21 mouse cellular contexts compared by ENCODE assay signal in the genomic region with DNA sequence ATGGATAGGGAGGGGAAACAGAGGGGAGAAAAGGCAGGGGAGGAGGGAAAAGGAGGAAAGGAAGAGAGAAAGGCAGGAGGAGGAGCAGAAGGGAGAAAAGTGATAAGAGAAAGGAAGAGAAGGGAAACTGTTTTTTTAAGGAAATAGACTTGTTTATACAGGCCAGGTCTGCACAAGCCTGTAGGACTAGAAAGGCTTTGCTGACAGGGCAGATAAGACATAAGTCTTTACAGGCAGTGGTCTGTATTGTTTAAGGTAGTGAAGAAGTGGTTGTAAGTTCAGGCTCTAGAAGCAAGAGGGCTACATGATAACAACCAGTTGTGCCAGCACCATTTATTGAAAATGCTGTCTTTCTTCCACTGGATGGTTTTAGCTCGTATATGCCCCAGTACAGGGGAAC.
DNase-seq lines count a peak whose midpoint lies in the region; ATAC-seq and TF ChIP-seq lines count a peak whose summit lies in the region.
"Had no signal": no experiment of that assay in that cellular context is flagged by ENCODE, and none has a peak within 500 bp of the region (broad histone marks: within the 10 kb centered on the region; RNA-seq: fewer than 3 reads in every experiment).

No protein-coding gene starts in this region.

- no peak overlapping the region for H3K9ac ChIP-seq in heart, embryonic 11.5 days (ENCODE audit: low read depth, low read length)
- H3K9ac ChIP-seq in heart, embryonic 14.5 days (ENCODE audit: low read length): no peak overlapping the region
- H3K9ac ChIP-seq in lung, embryonic 15.5 days: no peak overlapping the region
- H3K9ac ChIP-seq: embryonic facial prominence, embryonic 12.5 days; forebrain, embryonic 13.5 days; forebrain, embryonic 15.5 days had no signal

- no peak for TF ChIP-seq POLR2A in thymus, adult 2 months (IDR thresholded peaks at IDR 0.05; ENCODE audit: control insufficient read depth, extremely low read depth, insufficient read depth, low read length, poor library complexity)

- no peak overlapping the region for H3K4me3 ChIP-seq in heart, embryonic 11.5 days (ENCODE audit: low read depth, low read length)
- H3K4me3 ChIP-seq in heart, embryonic 14.5 days (ENCODE audit: control insufficient read depth in 1 of 2, insufficient read depth in 1 of 2, low read depth in 1 of 2, low read length in 2 of 2): no peak overlapping the region
- H3K4me3 ChIP-seq in lung, embryonic 15.5 days: no peak overlapping the region
- no peak overlapping the region for H3K4me3 ChIP-seq in thymus, adult 2 months (ENCODE audit: control insufficient read depth, insufficient read depth, low read length)
- H3K4me3 ChIP-seq: embryonic facial prominence, embryonic 10.5 days; embryonic facial prominence, embryonic 12.5 days; forebrain, embryonic 13.5 days; forebrain, embryonic 15.5 days had no signal

- no peaks in the 10 kb centered on the region for H3K9me3 ChIP-seq in heart, embryonic 11.5 days (replicated peaks; ENCODE audit: control insufficient read depth, low read length)
- H3K9me3 ChIP-seq in heart, embryonic 14.5 days (ENCODE audit: control insufficient read depth, low read length): no peaks in the 10 kb centered on the region
- H3K9me3 ChIP-seq in lung, embryonic 15.5 days: no peaks in the 10 kb centered on the region
- H3K9me3 ChIP-seq: embryonic facial prominence, embryonic 10.5 days; embryonic facial prominence, embryonic 12.5 days; forebrain, embryonic 13.5 days; forebrain, embryonic 15.5 days had no signal

- H3K36me3 ChIP-seq in heart, embryonic 11.5 days (ENCODE audit: control insufficient read depth, insufficient read depth, low read length): no peaks in the 10 kb centered on the region
- no peaks in the 10 kb centered on the region for H3K36me3 ChIP-seq in heart, embryonic 14.5 days (ENCODE audit: control insufficient read depth, insufficient read depth, low read length)
- no peaks in the 10 kb centered on the region for H3K36me3 ChIP-seq in lung, embryonic 15.5 days
- no peaks in the 10 kb centered on the region for H3K36me3 ChIP-seq in thymus, adult 2 months (ENCODE audit: control insufficient read depth, insufficient read depth, low read length)
- H3K36me3 ChIP-seq: embryonic facial prominence, embryonic 10.5 days; embryonic facial prominence, embryonic 12.5 days; forebrain, embryonic 15.5 days had no signal

- intact Hi-C loops in heart, postnatal 25 days (cut with DNase I): no loop called here
- intact Hi-C loops in heart, postnatal 10 days (cut with DNase I): no loop called here

- ATAC-seq in heart, embryonic 11.5 days (replicated peaks; ENCODE audit: insufficient number of reproducible peaks, low FRiP score, low TSS enrichment): peak; percentile 73
- ATAC-seq in heart, embryonic 14.5 days (ENCODE audit: insufficient number of reproducible peaks, insufficient read depth, low FRiP score, low read depth): peak; percentile 69; the same call in 1 of the 2 replicates
- ATAC-seq in lung, embryonic 15.5 days (ENCODE audit: borderline replicate concordance, extremely low read depth, low FRiP score, low TSS enrichment): no peak
- ATAC-seq: activated CD4-positive, CD25-positive, alpha-beta regulatory T cell, adult 4 months; forebrain, embryonic 13.5 days; forebrain, embryonic 15.5 days; Patski had no signal

- no peaks in the 10 kb centered on the region for H3K4me1 ChIP-seq in heart, embryonic 11.5 days (ENCODE audit: control insufficient read depth, insufficient read depth, low read length)
- no peaks in the 10 kb centered on the region; a peak in 1 of 4 replicates for H3K4me1 ChIP-seq in heart, embryonic 14.5 days (ENCODE audit: control insufficient read depth in 2 of 2, insufficient read depth in 2 of 2, low read length in 2 of 2)
- peaks cover 7% of the 10 kb centered on the region; the same call in 1 of the 2 replicates for H3K4me1 ChIP-seq in lung, embryonic 15.5 days
- no peaks in the 10 kb centered on the region; the same call in 1 of the 2 replicates for H3K4me1 ChIP-seq in thymus, adult 2 months (replicated peaks; ENCODE audit: control insufficient read depth, insufficient read depth, low read length)
- H3K4me1 ChIP-seq: embryonic facial prominence, embryonic 10.5 days; embryonic facial prominence, embryonic 12.5 days; forebrain, embryonic 13.5 days; forebrain, embryonic 15.5 days had no signal

- 0 out of 2 replicates have a peak overlapping the region, but pooled peaks have one; percentile 10 for H3K27ac ChIP-seq in heart, embryonic 11.5 days (ENCODE audit: low read depth, low read length)
- no peak overlapping the region for H3K27ac ChIP-seq in heart, embryonic 14.5 days (replicated peaks in 1 of 2; ENCODE audit: control insufficient read depth in 1 of 2, insufficient read depth in 1 of 2, low read depth in 2 of 2, low read length in 2 of 2)
- peak overlapping the region; percentile 8; the same call in 1 of the 2 replicates for H3K27ac ChIP-seq in lung, embryonic 15.5 days
- no peak overlapping the region for H3K27ac ChIP-seq in thymus, adult 2 months (ENCODE audit: control insufficient read depth, insufficient read depth, low read length)
- H3K27ac ChIP-seq: embryonic facial prominence, embryonic 10.5 days; embryonic facial prominence, embryonic 12.5 days; forebrain, embryonic 13.5 days; forebrain, embryonic 15.5 days had no signal

- TF ChIP-seq CTCF in thymus, adult 2 months (IDR thresholded peaks at IDR 0.05; ENCODE audit: borderline replicate concordance, control insufficient read depth, extremely low read depth, insufficient read depth, low read length, poor library complexity): no peak

- H3K27me3 ChIP-seq in heart, embryonic 11.5 days (ENCODE audit: control insufficient read depth, insufficient read depth, low read length): no peaks in the 10 kb centered on the region
- H3K27me3 ChIP-seq in heart, embryonic 14.5 days (ENCODE audit: control insufficient read depth, insufficient read depth, low read length): no peaks in the 10 kb centered on the region
- H3K27me3 ChIP-seq in lung, embryonic 15.5 days: no peaks in the 10 kb centered on the region
- no peaks in the 10 kb centered on the region for H3K27me3 ChIP-seq in thymus, adult 2 months (ENCODE audit: control insufficient read depth, insufficient read depth, low read length)
- H3K27me3 ChIP-seq: embryonic facial prominence, embryonic 12.5 days; forebrain, embryonic 13.5 days; forebrain, embryonic 15.5 days; Patski had no signal

- H3K4me2 ChIP-seq in heart, embryonic 11.5 days: no peak overlapping the region
- H3K4me2 ChIP-seq in heart, embryonic 14.5 days (ENCODE audit: low read length): no peak overlapping the region
- no peak overlapping the region for H3K4me2 ChIP-seq in lung, embryonic 15.5 days
- H3K4me2 ChIP-seq: embryonic facial prominence, embryonic 12.5 days; forebrain, embryonic 13.5 days; forebrain, embryonic 15.5 days had no signal

- 25% methylated on average over 1 of the region's 1 CpGs for WGBS in heart, embryonic 11.5 days (ENCODE audit: insufficient replicate concordance)
- 24% methylated on average over 1 of the region's 1 CpGs for WGBS in heart, embryonic 14.5 days
- 77% methylated on average over 1 of the region's 1 CpGs for WGBS in lung, embryonic 15.5 days
- WGBS in thymus, adult 2 months: 90% methylated on average over 1 of the region's 1 CpGs

- no peak for DNase-seq in heart, postnatal 25 days (ENCODE audit: low spot score)
- no peak for DNase-seq in heart, postnatal 10 days
- DNase-seq in lung, postnatal 25 days (ENCODE audit: low spot score): no peak
- DNase-seq in thymus, adult 2 months: no peak
- DNase-seq: adrenal gland, adult 8-10 months; adrenal gland, postnatal 14 days; adrenal gland, postnatal 36 days; cerebellum, adult 11-12 months; cerebellum, adult 2 months; cerebellum, adult 9-10 months; cerebellum, postnatal 10 days; cerebellum, postnatal 25 days had no signal

Comparison
In these comparisons a context has a peak if more than half of its experiments do, and no peak if none do; other contexts are left out.
1. H3K27ac ChIP-seq: peak in heart, embryonic 11.5 days (single experiment) and lung, embryonic 15.5 days (single experiment); none in heart, embryonic 14.5 days (0 of 2) and thymus, adult 2 months (single experiment).